Mouse (Mus musculus) stomach, embryonic 14.5 days (tissue): ENCODE results near the gene Sycp2l. TPM values are rescaled to one million over a fixed set of nuclear protein-coding genes. Genes with fewer than 3 reads are reported as not detected.
A peak's percentile ranks its signal among the peaks of the same experiment; 100 is the strongest.

Experiments
- ATAC-seq: fragments of 200-750 bp; cut with Nextera tagmentation; 2 replicates; pipeline ENCODE4 v1.8.0; 2017; ENCODE audit warnings: low read depth, moderate TSS enrichment; ENCODE audit not compliant: insufficient number of reproducible peaks, insufficient read depth, low FRiP score
- H3K27ac ChIP-seq: fragments of 300-500 bp; sonication (generic); 2 replicates; pipeline ENCODE4 v1.5.1; 2014; ENCODE audit warnings: mild to moderate bottlenecking, low read length, moderate library complexity, mixed read lengths
- H3K27me3 ChIP-seq: fragments of 300-500 bp; sonication (generic); 2 replicates; pipeline ENCODE4 v1.6.1; 2014; ENCODE audit warnings: low read length, control low read depth, mixed read lengths; ENCODE audit not compliant: control insufficient read depth, insufficient read depth
- H3K36me3 ChIP-seq: fragments of 300-500 bp; sonication (generic); 2 replicates; pipeline ENCODE4 v1.6.1; 2014; ENCODE audit warnings: mild to moderate bottlenecking, control low read depth, low read length, moderate library complexity, mixed read lengths; ENCODE audit not compliant: control insufficient read depth, insufficient read depth
- H3K4me1 ChIP-seq: fragments of 300-500 bp; sonication (generic); 2 replicates; pipeline ENCODE4 v1.6.1; 2014; ENCODE audit warnings: low read length, control low read depth, mixed read lengths; ENCODE audit not compliant: control insufficient read depth, insufficient read depth
- H3K4me2 ChIP-seq: fragments of 300-500 bp; sonication (generic); replicated peaks from 2 replicates; pipeline ENCODE4 v1.6.1; 2014; ENCODE audit warnings: low read depth, low read length, control low read depth
- H3K4me3 ChIP-seq: fragments of 300-500 bp; sonication (generic); 2 replicates; pipeline ENCODE4 v1.5.1; 2014; ENCODE audit warnings: low read depth, low read length, control low read depth
- H3K9ac ChIP-seq: fragments of 300-500 bp; sonication (generic); replicated peaks from 2 replicates; pipeline ENCODE4 v1.6.1; 2014; ENCODE audit warnings: low read depth, mild to moderate bottlenecking, control low read depth, low read length, moderate library complexity, mixed read lengths
- H3K9me3 ChIP-seq: fragments of 300-500 bp; sonication (generic); 2 replicates; pipeline ENCODE4 v1.6.1; 2016; ENCODE audit warnings: low read depth, low read length, control low read depth; ENCODE audit not compliant: control insufficient read depth
- WGBS: fragments of 180-500 bp; shearing (Covaris S2); extraction: QIAGEN DNeasy Blood & Tissue Kit; methylation state at CpG from one replicate; pipeline ENCODE4 v1.1.7; 2014; 5-methylcytosine and 5-hydroxymethylcytosine counted together
- polyA plus RNA-seq: library from polyadenylated mRNA; unstranded; fragments of >200 nt; fragmentation: Nextera tagmentation; extraction: Ambion mirVana; gene quantifications from 2 replicates; pipeline ENCODE4 v1.2.1, GENCODE M21; 2014

Gene Sycp2l
- polyA plus RNA-seq, 1 experiment from 2014 or later, result 0.54 TPM

DNA sequence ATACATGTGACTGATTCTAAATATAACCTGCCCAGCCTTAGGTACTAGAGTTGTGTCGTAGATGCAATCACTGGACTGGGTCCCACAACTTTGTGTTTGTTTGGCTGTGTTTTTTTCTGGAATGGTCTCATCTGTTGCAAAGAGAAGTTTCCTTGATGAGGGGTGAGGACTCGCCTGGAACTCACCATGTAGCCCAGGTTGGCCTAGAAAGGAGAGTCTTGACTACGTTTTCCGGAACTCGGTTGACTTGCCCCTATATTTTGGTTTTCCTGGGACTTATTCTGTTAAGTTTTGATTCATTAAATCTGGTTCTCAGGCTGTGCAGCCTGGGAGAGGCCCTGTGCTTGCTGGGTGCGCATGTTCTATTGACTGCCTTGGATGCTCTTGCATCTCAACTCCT is 33.4 kb upstream of the Sycp2l start:
- no peak for ATAC-seq
- 88% methylated on average over 6 of the region's 6 CpGs for WGBS
- Histone ChIP-seq H3K36me3 (no peaks in the 10 kb centered on the region), H3K27me3 (no peaks in the 10 kb centered on the region), H3K4me2 (no peak overlapping the region), H3K4me3 (no peak overlapping the region), H3K4me1 (0 out of 2 replicates have a peak, but pooled peaks cover 5% of the 10 kb centered on the region), H3K27ac (no peak overlapping the region), H3K9ac (no peak overlapping the region), H3K9me3 (no peaks in the 10 kb centered on the region)

DNA sequence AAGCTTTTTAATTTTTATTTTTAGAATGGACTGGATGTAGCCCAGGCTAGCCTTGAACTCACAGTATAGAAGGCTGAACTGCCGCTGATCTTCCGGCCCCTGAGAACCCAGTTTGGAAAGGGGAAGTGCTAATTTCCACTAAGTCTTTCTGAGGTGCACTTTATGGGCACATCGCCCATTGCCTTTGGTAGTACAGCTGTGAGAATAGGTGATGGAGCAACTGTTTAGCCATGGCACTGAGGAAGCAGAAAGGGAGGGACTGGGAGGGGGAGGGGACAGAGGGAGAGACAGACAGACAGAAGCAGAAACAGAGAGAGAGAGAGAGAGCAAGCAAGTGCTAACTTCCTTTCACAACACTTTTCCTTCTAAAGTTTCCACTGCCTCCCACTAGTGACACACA is 29.6 kb upstream of the Sycp2l start:
- Histone ChIP-seq H3K27ac (no peak overlapping the region), H3K4me1 (no peaks in the 10 kb centered on the region), H3K4me3 (no peak overlapping the region), H3K9ac (no peak overlapping the region), H3K4me2 (no peak overlapping the region), H3K9me3 (no peaks in the 10 kb centered on the region), H3K36me3 (no peaks in the 10 kb centered on the region), H3K27me3 (no peaks in the 10 kb centered on the region)
- no peak for ATAC-seq
- 80% methylated on average over 3 of the region's 3 CpGs for WGBS

DNA sequence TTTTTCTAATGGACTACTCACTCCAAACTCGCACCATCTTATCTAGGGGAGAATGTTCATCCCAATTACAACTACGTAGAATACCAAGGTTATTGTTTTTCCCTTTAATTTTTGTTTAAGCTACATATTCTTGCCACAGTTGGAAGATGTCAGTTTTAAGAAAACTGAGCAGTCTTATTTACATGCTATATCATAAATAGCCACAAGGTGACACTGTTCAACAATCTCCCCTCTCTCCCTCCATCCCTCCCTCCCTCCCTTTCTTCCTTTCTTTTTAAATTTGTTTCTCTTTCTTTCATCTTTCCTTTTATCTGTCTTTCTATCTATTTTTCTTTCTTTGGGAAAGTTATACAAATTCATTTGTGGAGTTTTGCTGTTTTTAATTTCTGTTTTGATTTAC is 29.0 kb upstream of the Sycp2l start:
- no peak for ATAC-seq
- Histone ChIP-seq H3K9ac (no peak overlapping the region), H3K27ac (no peak overlapping the region), H3K4me2 (no peak overlapping the region), H3K27me3 (no peaks in the 10 kb centered on the region), H3K9me3 (no peaks in the 10 kb centered on the region), H3K4me3 (no peak overlapping the region), H3K4me1 (no peaks in the 10 kb centered on the region), H3K36me3 (no peaks in the 10 kb centered on the region)
- 17% methylated on average over 2 of the region's 2 CpGs for WGBS

DNA sequence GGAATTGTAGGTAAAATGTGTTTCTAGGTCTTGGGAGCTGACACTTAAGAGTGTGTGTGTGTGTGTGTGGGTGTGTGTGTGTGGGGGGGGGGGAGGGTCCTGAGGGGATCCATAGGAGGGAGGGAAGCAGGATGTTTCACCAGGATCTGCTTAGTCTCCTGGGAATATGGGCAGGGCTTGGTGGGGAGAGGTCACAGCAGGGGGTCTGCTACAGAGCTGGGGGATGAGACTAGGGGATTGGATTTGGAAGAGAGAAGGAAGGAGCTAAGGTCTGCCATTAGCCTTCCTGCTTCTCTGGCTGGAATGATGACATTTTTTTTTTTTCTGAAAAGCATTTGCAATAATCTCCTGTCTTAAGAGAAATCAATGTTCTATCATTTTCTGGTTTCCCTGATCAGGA is 25.4 kb upstream of the Sycp2l start:
- Histone ChIP-seq H3K27me3 (no peaks in the 10 kb centered on the region), H3K27ac (no peak overlapping the region), H3K36me3 (no peaks in the 10 kb centered on the region), H3K4me2 (no peak overlapping the region), H3K9me3 (no peaks in the 10 kb centered on the region), H3K4me1 (no peaks in the 10 kb centered on the region), H3K4me3 (no peak overlapping the region), H3K9ac (no peak overlapping the region)
- no peak for ATAC-seq

DNA sequence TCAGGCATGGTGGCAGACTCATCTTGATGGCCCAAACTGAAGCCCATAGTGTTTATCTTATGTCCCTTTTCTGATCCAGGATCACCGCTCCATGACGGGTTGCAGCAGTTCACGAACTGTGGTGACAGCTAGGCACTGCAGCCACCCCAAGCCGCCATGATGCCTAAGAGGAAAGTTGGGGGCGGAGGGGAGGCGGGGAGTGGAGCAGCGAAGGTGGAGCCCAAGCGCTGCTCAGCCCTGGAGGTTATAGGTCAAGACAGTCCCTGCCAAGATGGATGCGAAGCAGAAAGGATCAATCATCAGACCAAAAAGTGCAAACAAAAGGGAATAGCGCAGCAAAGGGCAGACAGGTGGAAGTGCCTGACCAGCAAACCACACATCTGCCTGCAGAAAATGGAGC is 22.8 kb upstream of the Sycp2l start:
- no peak overlapping the region for H3K27ac ChIP-seq
- H3K27me3 ChIP-seq, result no peaks in the 10 kb centered on the region
- no peaks in the 10 kb centered on the region for H3K9me3 ChIP-seq
- no peaks in the 10 kb centered on the region for H3K36me3 ChIP-seq
- no peak for ATAC-seq
- 6% methylated on average over 10 of the region's 10 CpGs for WGBS
- no peaks in the 10 kb centered on the region for H3K4me1 ChIP-seq
- H3K4me3 ChIP-seq, result no peak overlapping the region
- 0 out of 2 replicates have a peak overlapping the region, but pooled peaks have one; percentile 14 for H3K4me2 ChIP-seq
- no peak overlapping the region for H3K9ac ChIP-seq

GRCm38 (mm10) chr13:41094160-41094559 is 19.9 kb upstream of the Sycp2l start:
- H3K4me2 ChIP-seq, result no peak overlapping the region
- H3K9ac ChIP-seq, result no peak overlapping the region
- H3K9me3 ChIP-seq, result no peaks in the 10 kb centered on the region
- ATAC-seq, result no peak
- no peak overlapping the region for H3K27ac ChIP-seq
- H3K4me3 ChIP-seq, result no peak overlapping the region
- H3K27me3 ChIP-seq, result no peaks in the 10 kb centered on the region
- no peaks in the 10 kb centered on the region for H3K36me3 ChIP-seq
- whole genome bisulfite sequencing, result 72% methylated on average over 10 of the region's 10 CpGs
- no peaks in the 10 kb centered on the region for H3K4me1 ChIP-seq

- no peak for ATAC-seq
- Histone ChIP-seq H3K36me3 (no peaks in the 10 kb centered on the region), H3K4me2 (no peak overlapping the region), H3K4me1 (no peaks in the 10 kb centered on the region), H3K9me3 (no peaks in the 10 kb centered on the region), H3K9ac (no peak overlapping the region), H3K4me3 (no peak overlapping the region), H3K27me3 (no peaks in the 10 kb centered on the region), H3K27ac (no peak overlapping the region)
- WGBS, result 51% methylated on average over 16 of the region's 16 CpGs
Observed at GRCm38 (mm10) chr13:41097324-41098058, 16.6 kb upstream of the Sycp2l start.

- WGBS, result 79% methylated on average over 15 of the region's 15 CpGs
- Histone ChIP-seq H3K4me2 (no peak overlapping the region), H3K9me3 (no peaks in the 10 kb centered on the region), H3K27ac (no peak overlapping the region), H3K9ac (no peak overlapping the region), H3K36me3 (no peaks in the 10 kb centered on the region), H3K4me1 (no peaks in the 10 kb centered on the region), H3K4me3 (no peak overlapping the region), H3K27me3 (no peaks in the 10 kb centered on the region)
- no peak for ATAC-seq
Observed at GRCm38 (mm10) chr13:41098325-41098724, 15.8 kb upstream of the Sycp2l start.

- H3K9ac ChIP-seq, result no peak overlapping the region
- H3K4me2 ChIP-seq, result no peak overlapping the region
- ATAC-seq, result no peak
- H3K4me1 ChIP-seq, result no peaks in the 10 kb centered on the region
- H3K36me3 ChIP-seq, result no peaks in the 10 kb centered on the region
- H3K9me3 ChIP-seq, result no peaks in the 10 kb centered on the region
- 89% methylated on average over 2 of the region's 2 CpGs for WGBS
- no peaks in the 10 kb centered on the region for H3K27me3 ChIP-seq
- H3K4me3 ChIP-seq, result no peak overlapping the region
- no peak overlapping the region for H3K27ac ChIP-seq
Observed at GRCm38 (mm10) chr13:41100031-41100430, 14.1 kb upstream of the Sycp2l start.
